Mouse (Mus musculus) megakaryocyte, embryonic 14.5 days (primary cell): ENCODE results near the gene Ppp1r18.

Source experiments
- FLI1 ChIP-seq: IDR thresholded peaks from 2 replicates; pipeline ENCODE4 v1.6.1; 2012; ENCODE audit warnings: low read length, inconsistent platforms, mixed read lengths
- GATA1 ChIP-seq: IDR thresholded peaks from 3 replicates; pipeline ENCODE4 v1.6.1; 2012; ENCODE audit warnings: mixed read lengths, low read length, inconsistent platforms, borderline replicate concordance

GRCm38 (mm10) chr17:35896781-35897643 lies 31.6 kb downstream of the Ppp1r18 start, which contains the start of gene 2310061I04Rik:
- no peak for TF ChIP-seq GATA1
- no peak for TF ChIP-seq FLI1
